Mouse (Mus musculus): ENCODE measurements around the gene Dpp4.

DNA sequence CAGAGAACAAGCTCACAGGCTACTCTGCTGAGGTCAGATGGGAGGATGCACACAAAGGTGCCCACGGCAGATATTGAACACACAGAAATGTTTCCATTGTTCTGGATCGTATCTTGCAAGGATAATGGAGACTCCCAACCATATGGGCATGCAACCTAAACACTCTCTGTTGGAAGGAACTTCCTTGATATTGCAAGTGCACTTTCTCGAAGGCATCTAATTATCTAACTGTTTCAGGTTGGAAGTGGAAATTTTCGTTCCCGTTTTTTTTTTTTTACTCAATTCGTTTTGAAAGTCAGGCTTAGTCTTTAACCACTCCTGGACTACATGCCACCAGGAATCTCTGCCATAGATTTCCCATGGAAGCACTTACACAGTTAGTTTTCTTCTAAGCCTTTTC is 51.2 kb downstream of the Dpp4 start:
- TF ChIP-seq POLR2A (IDR thresholded peaks at IDR 0.05; ENCODE audit: extremely low read depth, insufficient read depth, low read length) (no peak), CTCF (IDR thresholded peaks at IDR 0.05; ENCODE audit: low read depth, low read length) (no peak)

All from liver, adult 2 months (tissue).